Mouse (Mus musculus) testis, adult 2 months (tissue): Measurements from ENCODE around the gene Ptprd.

ENCODE experiments used
- CTCF ChIP-seq: fragments of 200-500 bp; IDR thresholded peaks from 2 replicates; pipeline ENCODE4 v1.5.1; 2012; ENCODE audit warnings: low read depth, mild to moderate bottlenecking, inconsistent platforms, low read length, moderate library complexity; ENCODE audit not compliant: control insufficient read depth, insufficient read depth, insufficient replicate concordance
- POLR2A ChIP-seq: fragments of 200-500 bp; IDR thresholded peaks from 2 replicates; pipeline ENCODE4 v1.6.1; 2012; ENCODE audit warnings: low read depth, mild to moderate bottlenecking, inconsistent platforms, low read length, moderate library complexity; ENCODE audit not compliant: control insufficient read depth

DNA sequence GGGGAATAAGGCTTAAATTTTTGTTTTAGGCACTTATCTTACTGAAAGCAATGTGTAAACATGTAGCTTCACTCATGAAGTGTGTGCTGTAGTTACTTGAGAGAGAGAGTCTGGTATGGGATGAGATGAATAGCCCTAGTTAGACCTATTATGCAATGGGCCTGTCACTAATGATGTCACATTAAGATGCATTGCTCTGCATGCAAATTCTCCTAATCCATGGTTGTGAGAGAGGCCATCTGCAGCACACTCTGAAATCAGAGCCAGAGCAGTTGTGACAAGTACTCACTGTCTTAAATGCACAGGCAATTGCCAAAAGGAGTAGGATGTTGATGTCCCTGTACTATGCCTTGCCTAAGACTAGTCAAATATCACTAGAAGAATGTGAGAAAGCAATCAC lies 850.0 kb downstream of the Ptprd start:
- TF ChIP-seq CTCF, result no peak
- no peak for TF ChIP-seq POLR2A
